Mouse (Mus musculus) heart, postnatal 0 days (tissue): ENCODE results near the gene Cyp4a31.

Experiments
- CTCF ChIP-seq: IDR thresholded peaks from 2 replicates; pipeline ENCODE4 v1.5.1; 2016; ENCODE audit warnings: antibody characterized with exemption, control low read depth, low read depth
- EP300 ChIP-seq: IDR thresholded peaks from 2 replicates; pipeline ENCODE4 v1.6.1; 2016; ENCODE audit warnings: antibody characterized with exemption, low read depth

DNA sequence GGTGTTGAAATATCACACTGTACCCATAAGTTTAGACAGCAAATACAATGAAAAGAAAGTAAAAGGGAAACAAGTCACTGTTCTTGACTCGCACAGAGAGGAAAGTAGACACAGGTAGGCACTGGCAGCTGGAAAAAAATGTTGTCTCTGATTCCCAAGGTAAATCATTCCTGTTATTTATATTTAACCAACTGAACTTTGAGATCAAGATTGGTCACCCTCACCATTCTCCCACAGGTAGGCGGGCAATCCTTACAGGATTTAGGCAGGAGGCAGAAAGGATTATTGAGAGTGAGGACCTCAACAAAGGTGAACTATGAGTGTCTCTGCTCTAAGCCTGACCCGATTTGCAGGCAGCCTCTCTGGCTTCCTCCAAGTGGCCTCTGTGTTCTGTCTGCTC lies at the start of gene Cyp4a31:
- TF ChIP-seq CTCF, result no peak
- TF ChIP-seq EP300, result no peak
